Mouse (Mus musculus) limb, embryonic 13.5 days (tissue): ENCODE results near the gene Ubqln4. TPM values are rescaled to one million over a fixed set of nuclear protein-coding genes. Genes with fewer than 3 reads are reported as not detected.

Experiments used
- ATAC-seq: fragments of 200-750 bp; cut with Nextera tagmentation; 2 replicates; pipeline ENCODE4 v1.8.0; 2017; ENCODE audit warnings: low read depth, moderate number of reproducible peaks, moderate TSS enrichment; ENCODE audit not compliant: low FRiP score
- H3K27ac ChIP-seq: fragments of 300-500 bp; sonication (generic); 2 replicates; pipeline ENCODE4 v1.5.1; 2015; ENCODE audit warnings: inconsistent platforms, mild to moderate bottlenecking, moderate library complexity
- H3K27me3 ChIP-seq: fragments of 300-500 bp; sonication (generic); 2 replicates; pipeline ENCODE4 v1.6.1; 2015; ENCODE audit warnings: mild to moderate bottlenecking, inconsistent platforms
- H3K36me3 ChIP-seq: fragments of 300-500 bp; sonication (generic); 2 replicates; pipeline ENCODE4 v1.6.1; 2015; ENCODE audit warnings: inconsistent platforms, mild to moderate bottlenecking, moderate library complexity
- H3K4me1 ChIP-seq: fragments of 300-500 bp; sonication (generic); 2 replicates; pipeline ENCODE4 v1.6.1; 2015; ENCODE audit warnings: inconsistent platforms
- H3K4me2 ChIP-seq: fragments of 300-500 bp; sonication (generic); replicated peaks from 2 replicates; pipeline ENCODE4 v1.6.1; 2015; ENCODE audit warnings: inconsistent platforms, mild to moderate bottlenecking, moderate library complexity
- H3K4me3 ChIP-seq: fragments of 300-500 bp; sonication (generic); 2 replicates; pipeline ENCODE4 v1.5.1; 2015; ENCODE audit warnings: moderate library complexity, mild to moderate bottlenecking, inconsistent platforms
- H3K9ac ChIP-seq: fragments of 300-500 bp; sonication (generic); 2 replicates; pipeline ENCODE4 v1.6.1; 2015; ENCODE audit warnings: mild to moderate bottlenecking, inconsistent platforms
- H3K9me3 ChIP-seq: fragments of 300-500 bp; sonication (generic); 2 replicates; pipeline ENCODE4 v1.6.1; 2016; ENCODE audit warnings: inconsistent platforms
- WGBS: fragments of 180-500 bp; shearing (Covaris S2); methylation state at CpG from one replicate; pipeline ENCODE4 v1.1.7; 2015; 5-methylcytosine and 5-hydroxymethylcytosine counted together
- microRNA counts: library from miRNA; unstranded; fragments of <30 nt; microRNA quantifications from one replicate; lab custom pipeline; 2016
- microRNA-seq: library from miRNA; unstranded; fragments of <30 nt; microRNA quantifications from one replicate; pipeline ENCODE4, GENCODE M21; 2016
- polyA plus RNA-seq: library from polyadenylated mRNA; unstranded; fragments of >200 nt; fragmentation: Nextera tagmentation; extraction: Ambion mirVana; gene quantifications from 2 replicates; pipeline ENCODE4 v1.2.1, GENCODE M21; 2015

Gene Ubqln4
- polyA plus RNA-seq, 1 experiment from 2014 or later, result 48.2 TPM

DNA sequence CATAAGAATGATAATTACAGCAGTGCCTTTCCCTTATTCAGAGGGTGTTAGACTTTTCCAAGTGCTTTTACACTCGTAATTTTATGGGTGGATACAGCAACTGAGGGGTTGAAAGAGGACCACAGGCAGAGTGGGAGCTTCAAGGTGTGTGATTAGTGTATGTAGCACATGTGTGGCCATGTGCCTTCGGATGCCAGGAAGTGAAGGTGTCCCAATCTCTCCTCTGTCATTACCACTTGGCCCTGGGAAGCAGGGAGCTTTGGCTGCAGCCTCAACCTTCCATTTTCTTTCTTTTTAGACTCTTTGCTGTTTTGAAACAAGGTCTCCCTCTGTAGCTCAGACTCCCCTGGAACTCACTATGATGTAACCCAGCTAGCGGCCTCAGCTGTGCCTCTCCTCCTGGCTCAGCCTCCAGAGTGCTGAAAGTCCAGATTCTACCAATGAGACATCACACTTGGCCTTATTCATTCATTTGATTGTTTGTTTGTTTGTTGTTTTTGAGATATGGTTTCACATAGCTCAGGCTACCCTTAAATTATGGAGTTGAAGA is 63.5 kb downstream of the Ubqln4 start:
- Histone ChIP-seq H3K27me3 (no peaks in the 10 kb centered on the region), H3K4me1 (peaks cover 30% of the 10 kb centered on the region), H3K9me3 (no peaks in the 10 kb centered on the region), H3K36me3 (no peaks in the 10 kb centered on the region), H3K9ac (no peak overlapping the region), H3K4me2 (peak overlapping the region; percentile 32; the same call in 1 of the 2 replicates), H3K4me3 (0 out of 2 replicates have a peak overlapping the region, but pooled peaks have one; percentile 10), H3K27ac (no peak overlapping the region)
- 69% methylated on average over 3 of the region's 3 CpGs for WGBS
- ATAC-seq, result no peak

GRCm38 (mm10) chr3:88618074-88618871 is 64.7 kb downstream of the Ubqln4 start:
- no peak overlapping the region for H3K4me3 ChIP-seq
- no peaks in the 10 kb centered on the region for H3K36me3 ChIP-seq
- H3K4me1 ChIP-seq, result peaks cover 30% of the 10 kb centered on the region
- 69% methylated on average over 8 of the region's 8 CpGs for WGBS
- H3K4me2 ChIP-seq, result peak overlapping the region; percentile 16
- no peak for ATAC-seq
- H3K27ac ChIP-seq, result no peak overlapping the region
- no peaks in the 10 kb centered on the region for H3K27me3 ChIP-seq
- no peaks in the 10 kb centered on the region for H3K9me3 ChIP-seq
- H3K9ac ChIP-seq, result no peak overlapping the region

MicroRNAs within 50 kb of the gene (microRNA counts, 519-probe panel; counts per million panel counts)
- microRNA mmu-miR-1905 (lab: Ali Mortazavi, UCI), result not detected

Small RNAs within 50 kb of the gene (microRNA-seq; reads per million reads assigned to microRNA genes)
- gene Mir1905, result not detected

Other genes starting within 250 kb of the Ubqln4 start
- 174 and 188 TPM in 2 replicates for gene Glmp, start 228.7 kb upstream of the Ubqln4 start, polyA plus RNA-seq
- gene Tmem79, start 217.6 kb upstream of the Ubqln4 start, polyA plus RNA-seq, result 6.4 and 6.8 TPM in 2 replicates
- gene Smg5, start 217.5 kb upstream of the Ubqln4 start, polyA plus RNA-seq, result 54.9 and 58.4 TPM in 2 replicates
- gene Paqr6, start 189.2 kb upstream of the Ubqln4 start, polyA plus RNA-seq, result 7.6 and 8.7 TPM in 2 replicates
- gene Bglap3, start 181.0 kb upstream of the Ubqln4 start, polyA plus RNA-seq, result 0.37 TPM in 1 of 2 replicates, not detected in the other
- gene Bglap2, start 175.1 kb upstream of the Ubqln4 start, polyA plus RNA-seq, result not detected in 2 replicates
- gene Bglap, start 169.3 kb upstream of the Ubqln4 start, polyA plus RNA-seq, result 0.63 TPM in 1 of 2 replicates, not detected in the other
- gene Pmf1, start 143.4 kb upstream of the Ubqln4 start, polyA plus RNA-seq, result 125 and 127 TPM in 2 replicates
- 17.3 and 18.3 TPM in 2 replicates for gene Slc25a44, start 128.6 kb upstream of the Ubqln4 start, polyA plus RNA-seq
- 7.9 and 9.9 TPM in 2 replicates for gene Sema4a, start 92.6 kb upstream of the Ubqln4 start, polyA plus RNA-seq
- gene Lmna, start 43.8 kb upstream of the Ubqln4 start, polyA plus RNA-seq, result 174 and 183 TPM in 2 replicates
- gene Mex3a, start 21.4 kb upstream of the Ubqln4 start, polyA plus RNA-seq, result 32.9 and 33.9 TPM in 2 replicates
- gene Rab25, start 5.5 kb upstream of the Ubqln4 start, polyA plus RNA-seq, result 7.7 and 9.3 TPM in 2 replicates
- 147 and 154 TPM in 2 replicates for gene Lamtor2, start 684 bp upstream of the Ubqln4 start, polyA plus RNA-seq
- 294 and 306 TPM in 2 replicates for gene Ssr2, start 22.1 kb downstream of the Ubqln4 start, polyA plus RNA-seq
- gene Arhgef2, start 52.2 kb downstream of the Ubqln4 start, polyA plus RNA-seq, result 105 and 107 TPM in 2 replicates
- gene Rxfp4, start 99.4 kb downstream of the Ubqln4 start, polyA plus RNA-seq, result not detected in 2 replicates
- gene Khdc4, start 132.0 kb downstream of the Ubqln4 start, polyA plus RNA-seq, result 106 TPM in 2 replicates
- gene Rit1, start 163.1 kb downstream of the Ubqln4 start, polyA plus RNA-seq, result 50.1 and 51.1 TPM in 2 replicates
- gene Syt11, start 221.4 kb downstream of the Ubqln4 start, polyA plus RNA-seq, result 24.0 and 27.0 TPM in 2 replicates